Mouse (Mus musculus) ES-Bruce4 (cell line): ENCODE measurements at regions not wholly inside any gene's neighbourhood (a gene's known extent, or its start where the extent isn't known, plus 50 kb on each side); places are given as distances from the start of the nearest gene placed in this dataset.

ENCODE experiments used
- H3K27ac ChIP-seq: 2 replicates; pipeline ENCODE4 v1.5.1; 2012; ENCODE audit warnings: low read length, inconsistent platforms; ENCODE audit not compliant: insufficient read depth
- H3K27me3 ChIP-seq: 2 replicates; pipeline ENCODE4 v1.6.1; 2012; ENCODE audit warnings: mild to moderate bottlenecking, low read length, inconsistent platforms; ENCODE audit not compliant: control insufficient read depth, poor library complexity, insufficient read depth, severe bottlenecking
- H3K36me3 ChIP-seq: 2 replicates; pipeline ENCODE4 v1.6.1; 2012; ENCODE audit warnings: inconsistent platforms, mild to moderate bottlenecking, low read length, moderate library complexity; ENCODE audit not compliant: control insufficient read depth, poor library complexity, insufficient read depth, severe bottlenecking
- H3K4me1 ChIP-seq: one replicate; pipeline ENCODE4 v1.8.1; 2011; ENCODE audit warnings: low read length; ENCODE audit not compliant: control insufficient read depth, insufficient read depth
- H3K4me3 ChIP-seq: 2 replicates; pipeline ENCODE4 v1.5.1; 2011; ENCODE audit warnings: low read depth, mild to moderate bottlenecking, low read length
- H3K9ac ChIP-seq: 2 replicates; pipeline ENCODE4 v1.6.1; 2012; ENCODE audit warnings: low read depth, mild to moderate bottlenecking, inconsistent platforms; ENCODE audit not compliant: poor library complexity, severe bottlenecking
- H3K9me3 ChIP-seq: replicated peaks from 2 replicates; pipeline ENCODE4 v1.6.1; 2012; ENCODE audit warnings: mild to moderate bottlenecking, low read length, inconsistent platforms; ENCODE audit not compliant: control insufficient read depth, poor library complexity, insufficient read depth, severe bottlenecking
- CTCF ChIP-seq: IDR thresholded peaks from one replicate; pipeline ENCODE4 v1.8.1; 2011; ENCODE audit warnings: low read depth, low read length
- EP300 ChIP-seq: IDR thresholded peaks from 2 replicates; pipeline ENCODE4 v1.6.1; 2011; ENCODE audit warnings: low read depth, low read length; ENCODE audit not compliant: insufficient read depth
- POLR2A ChIP-seq: IDR thresholded peaks from one replicate; pipeline ENCODE4 v1.8.1; 2011; ENCODE audit warnings: low read length; ENCODE audit not compliant: insufficient read depth

- H3K36me3 ChIP-seq = no peaks in the 10 kb centered on the region
- H3K27ac ChIP-seq = no peak overlapping the region
- no peak for TF ChIP-seq CTCF
- TF ChIP-seq POLR2A = no peak
- no peak for TF ChIP-seq EP300
- H3K4me3 ChIP-seq = no peak overlapping the region
- H3K27me3 ChIP-seq = no peaks in the 10 kb centered on the region
- H3K9ac ChIP-seq = no peak overlapping the region
- no peaks in the 10 kb centered on the region for H3K9me3 ChIP-seq
- no peaks in the 10 kb centered on the region for H3K4me1 ChIP-seq
Measured at GRCm38 (mm10) chr12:93549900-93550299, 1700.9 kb upstream of the Sel1l start.

- H3K9me3 ChIP-seq = no peaks in the 10 kb centered on the region
- H3K4me1 ChIP-seq = no peaks in the 10 kb centered on the region
- TF ChIP-seq POLR2A = no peak
- TF ChIP-seq EP300 = no peak
- TF ChIP-seq CTCF = no peak
- no peak overlapping the region for H3K27ac ChIP-seq
- no peak overlapping the region for H3K9ac ChIP-seq
- no peaks in the 10 kb centered on the region for H3K27me3 ChIP-seq
- no peak overlapping the region for H3K4me3 ChIP-seq
- H3K36me3 ChIP-seq = no peaks in the 10 kb centered on the region
Measured at GRCm38 (mm10) chr12:93523465-93523864, 1674.5 kb upstream of the Sel1l start.

- H3K9ac ChIP-seq = no peak overlapping the region
- H3K4me3 ChIP-seq = no peak overlapping the region
- no peaks in the 10 kb centered on the region for H3K36me3 ChIP-seq
- H3K27ac ChIP-seq = no peak overlapping the region
- TF ChIP-seq POLR2A = no peak
- no peak for TF ChIP-seq CTCF
- TF ChIP-seq EP300 = no peak
- H3K27me3 ChIP-seq = no peaks in the 10 kb centered on the region
- H3K9me3 ChIP-seq = no peaks in the 10 kb centered on the region
- H3K4me1 ChIP-seq = no peaks in the 10 kb centered on the region
Measured at GRCm38 (mm10) chr12:93486381-93486780, 1637.4 kb upstream of the Sel1l start.

- no peaks in the 10 kb centered on the region for H3K36me3 ChIP-seq
- H3K9ac ChIP-seq = no peak overlapping the region
- H3K4me3 ChIP-seq = no peak overlapping the region
- TF ChIP-seq CTCF = no peak
- TF ChIP-seq POLR2A = no peak
- no peak for TF ChIP-seq EP300
- H3K4me1 ChIP-seq = no peaks in the 10 kb centered on the region
- no peaks in the 10 kb centered on the region for H3K9me3 ChIP-seq
- no peak overlapping the region for H3K27ac ChIP-seq
- no peaks in the 10 kb centered on the region for H3K27me3 ChIP-seq
Measured at GRCm38 (mm10) chr12:93462106-93462505, 1613.1 kb upstream of the Sel1l start.

GRCm38 (mm10) chr12:93449436-93449835 lies 1600.5 kb upstream of the Sel1l start:
- no peaks in the 10 kb centered on the region for H3K4me1 ChIP-seq
- no peak for TF ChIP-seq CTCF
- TF ChIP-seq EP300 = no peak
- no peak for TF ChIP-seq POLR2A
- H3K9me3 ChIP-seq = no peaks in the 10 kb centered on the region
- 0 out of 2 replicates have a peak, but pooled peaks cover 1% of the 10 kb centered on the region for H3K27me3 ChIP-seq
- no peak overlapping the region for H3K4me3 ChIP-seq
- H3K27ac ChIP-seq = no peak overlapping the region
- no peak overlapping the region for H3K9ac ChIP-seq
- H3K36me3 ChIP-seq = no peaks in the 10 kb centered on the region

- TF ChIP-seq POLR2A (no peak), EP300 (no peak), CTCF (no peak)
- no peak overlapping the region for H3K9ac ChIP-seq
Measured at GRCm38 (mm10) chr12:93429218-93429617, 1580.3 kb upstream of the Sel1l start.

More at GRCm38 (mm10) chr12:93429218-93429617, 1580.3 kb upstream of the Sel1l start:
- Histone ChIP-seq H3K36me3 (no peaks in the 10 kb centered on the region), H3K9me3 (no peaks in the 10 kb centered on the region), H3K4me1 (no peaks in the 10 kb centered on the region), H3K27me3 (no peaks in the 10 kb centered on the region), H3K27ac (no peak overlapping the region), H3K4me3 (no peak overlapping the region)
